Mouse (Mus musculus) stomach, embryonic 15.5 days (tissue): ENCODE data around the gene Evi5. TPM values are rescaled to one million over a fixed set of nuclear protein-coding genes. Genes with fewer than 3 reads are reported as not detected.
"Not testable (repeated sequence)": the region's sequence is repeated elsewhere in the genome, so short reads cannot be mapped to it uniquely, and the experiment has no call there.

ENCODE experiments used
- ATAC-seq: fragments of 200-750 bp; cut with Nextera tagmentation; 2 replicates; pipeline ENCODE4 v1.8.0; 2017; ENCODE audit warnings: low read depth, moderate number of reproducible peaks, moderate TSS enrichment; ENCODE audit not compliant: insufficient read depth, low FRiP score
- H3K27ac ChIP-seq: fragments of 300-500 bp; sonication (generic); 2 replicates; pipeline ENCODE4 v1.5.1; 2015; ENCODE audit warnings: mild to moderate bottlenecking, inconsistent platforms
- H3K27me3 ChIP-seq: fragments of 300-500 bp; sonication (generic); replicated peaks from 2 replicates; pipeline ENCODE4 v1.6.1; 2015; ENCODE audit warnings: inconsistent platforms
- H3K36me3 ChIP-seq: fragments of 300-500 bp; sonication (generic); 2 replicates; pipeline ENCODE4 v1.6.1; 2015; ENCODE audit warnings: inconsistent platforms
- H3K4me1 ChIP-seq: fragments of 300-500 bp; sonication (generic); 2 replicates; pipeline ENCODE4 v1.6.1; 2015; ENCODE audit warnings: inconsistent platforms
- H3K4me2 ChIP-seq: fragments of 300-500 bp; sonication (generic); 2 replicates; pipeline ENCODE4 v1.6.1; 2015; ENCODE audit warnings: mild to moderate bottlenecking, inconsistent platforms
- H3K4me3 ChIP-seq: fragments of 300-500 bp; sonication (generic); replicated peaks from 2 replicates; pipeline ENCODE4 v1.5.1; 2015; ENCODE audit warnings: inconsistent platforms
- H3K9ac ChIP-seq: fragments of 300-500 bp; sonication (generic); 2 replicates; pipeline ENCODE4 v1.6.1; 2015; ENCODE audit warnings: inconsistent platforms
- H3K9me3 ChIP-seq: fragments of 300-500 bp; sonication (generic); 2 replicates; pipeline ENCODE4 v1.6.1; 2016; ENCODE audit warnings: inconsistent platforms
- WGBS: fragments of 180-500 bp; shearing (Covaris S2); methylation state at CpG from one replicate; pipeline ENCODE4 v1.1.7; 2015; 5-methylcytosine and 5-hydroxymethylcytosine counted together
- polyA plus RNA-seq: library from polyadenylated mRNA; unstranded; fragments of >200 nt; fragmentation: Nextera tagmentation; extraction: Ambion mirVana; gene quantifications from 2 replicates; pipeline ENCODE4 v1.2.1, GENCODE M21; 2015

Gene Evi5
- polyA plus RNA-seq, 1 experiment from 2014 or later: 73.0 TPM

GRCm38 (mm10) chr5:107900206-107901013 lies 25.5 kb upstream of the Evi5 start, which contains the start of gene Rpl5:
Rpl5 (plus strand) TSS chr5:107900502.
- 3% methylated on average over 61 of the region's 66 CpGs for WGBS
- Histone ChIP-seq H3K4me2 (peak within 1 kb of the TSS; percentile 52), H3K9ac (peak within 1 kb of the TSS; percentile 97), H3K27ac (peak within 1 kb of the TSS; percentile 79), H3K4me3 (peak within 1 kb of the TSS; percentile 99), H3K9me3 (no peaks in the 10 kb centered on the region), H3K4me1 (no peaks in the 10 kb centered on the region), H3K27me3 (no peaks in the 10 kb centered on the region), H3K36me3 (peaks cover 22% of the 10 kb centered on the region)
- ATAC-seq: peak; percentile 97

GRCm38 (mm10) chr5:107896265-107896664 lies 21.4 kb upstream of the Evi5 start:
- 62% methylated on average over 1 of the region's 1 CpGs for WGBS
- no peak overlapping the region for H3K27ac ChIP-seq
- no peak for ATAC-seq

GRCm38 (mm10) chr5:107894676-107895075 lies 19.8 kb upstream of the Evi5 start:
- ATAC-seq: no peak
- H3K27me3 ChIP-seq: no peaks in the 10 kb centered on the region
- WGBS: 72% methylated on average over 7 of the region's 7 CpGs
- no peak overlapping the region for H3K4me3 ChIP-seq
- H3K36me3 ChIP-seq: no peaks in the 10 kb centered on the region
- H3K27ac ChIP-seq: no peak overlapping the region
- no peaks in the 10 kb centered on the region for H3K9me3 ChIP-seq
- no peak overlapping the region for H3K9ac ChIP-seq
- 0 out of 2 replicates have a peak, but pooled peaks cover 5% of the 10 kb centered on the region for H3K4me1 ChIP-seq
- H3K4me2 ChIP-seq: no peak overlapping the region

More at GRCm38 (mm10) chr5:107896265-107896664, 21.4 kb upstream of the Evi5 start:
- Histone ChIP-seq H3K4me3 (no peak overlapping the region), H3K36me3 (no peaks in the 10 kb centered on the region), H3K27me3 (no peaks in the 10 kb centered on the region), H3K4me2 (no peak overlapping the region), H3K4me1 (no peaks in the 10 kb centered on the region), H3K9ac (no peak overlapping the region), H3K9me3 (no peaks in the 10 kb centered on the region)

GRCm38 (mm10) chr5:107891515-107891914 lies 16.6 kb upstream of the Evi5 start:
- not testable (repeated sequence) for H3K4me1 ChIP-seq, ATAC-seq, H3K27me3 ChIP-seq, H3K36me3 ChIP-seq, H3K9me3 ChIP-seq, H3K4me3 ChIP-seq, H3K27ac ChIP-seq, H3K9ac ChIP-seq, H3K4me2 ChIP-seq
- no CpG with 5 or more reads among the region's 1 CpGs for WGBS

GRCm38 (mm10) chr5:107889994-107890888 lies 15.3 kb upstream of the Evi5 start:
- no peak overlapping the region for H3K4me2 ChIP-seq
- WGBS: 50% methylated on average over 9 of the region's 9 CpGs
- H3K27me3 ChIP-seq: no peaks in the 10 kb centered on the region
- ATAC-seq: no peak; the same call in 1 of the 2 replicates
- H3K9me3 ChIP-seq: no peaks in the 10 kb centered on the region
- H3K36me3 ChIP-seq: no peaks in the 10 kb centered on the region
- no peak overlapping the region for H3K27ac ChIP-seq
- H3K9ac ChIP-seq: no peak overlapping the region
- no peak overlapping the region for H3K4me3 ChIP-seq
- 0 out of 2 replicates have a peak, but pooled peaks cover 5% of the 10 kb centered on the region for H3K4me1 ChIP-seq

GRCm38 (mm10) chr5:107880710-107881109 lies 5.8 kb upstream of the Evi5 start:
- ATAC-seq: no peak; the same call in 1 of the 2 replicates
- no peaks in the 10 kb centered on the region for H3K4me1 ChIP-seq
- H3K27me3 ChIP-seq: no peaks in the 10 kb centered on the region
- H3K4me3 ChIP-seq: no peak overlapping the region
- H3K9ac ChIP-seq: no peak overlapping the region
- no peaks in the 10 kb centered on the region for H3K9me3 ChIP-seq
- H3K4me2 ChIP-seq: no peak overlapping the region
- 63% methylated on average over 5 of the region's 5 CpGs for WGBS
- H3K27ac ChIP-seq: no peak overlapping the region
- H3K36me3 ChIP-seq: no peaks in the 10 kb centered on the region

- no peaks in the 10 kb centered on the region for H3K36me3 ChIP-seq
- 72% methylated on average over 1 of the region's 1 CpGs for WGBS
Measured at GRCm38 (mm10) chr5:107877053-107877452, 2.1 kb upstream of the Evi5 start.

GRCm38 (mm10) chr5:107875261-107875611 lies 329 bp upstream of the Evi5 start:
- no peak overlapping the region for H3K4me2 ChIP-seq
- H3K4me1 ChIP-seq: peaks cover 5% of the 10 kb centered on the region; the same call in 1 of the 2 replicates
- no peak overlapping the region for H3K9ac ChIP-seq
- H3K27ac ChIP-seq: no peak overlapping the region
- no peaks in the 10 kb centered on the region for H3K27me3 ChIP-seq
- H3K36me3 ChIP-seq: no peaks in the 10 kb centered on the region
- H3K9me3 ChIP-seq: no peaks in the 10 kb centered on the region
- ATAC-seq: no peak
- no peak overlapping the region for H3K4me3 ChIP-seq

More at GRCm38 (mm10) chr5:107877053-107877452, 2.1 kb upstream of the Evi5 start:
- Histone ChIP-seq H3K9ac (no peak overlapping the region), H3K4me1 (peaks cover 5% of the 10 kb centered on the region; the same call in 1 of the 2 replicates), H3K4me3 (no peak overlapping the region), H3K4me2 (no peak overlapping the region), H3K9me3 (no peaks in the 10 kb centered on the region), H3K27me3 (no peaks in the 10 kb centered on the region), H3K27ac (no peak overlapping the region)
- no peak for ATAC-seq

- 36% methylated on average over 7 of the region's 7 CpGs for WGBS
- Histone ChIP-seq H3K27me3 (no peaks in the 10 kb centered on the region), H3K36me3 (no peaks in the 10 kb centered on the region), H3K9me3 (no peaks in the 10 kb centered on the region), H3K4me3 (peak overlapping the region; percentile 8; the same call in 1 of the 2 replicates), H3K9ac (no peak overlapping the region), H3K4me1 (peaks cover 5% of the 10 kb centered on the region; the same call in 1 of the 2 replicates), H3K4me2 (no peak overlapping the region), H3K27ac (peak overlapping the region; percentile 63)
- peak; percentile 11; the same call in 1 of the 2 replicates for ATAC-seq
Measured at GRCm38 (mm10) chr5:107873886-107874302, 1.0 kb downstream of the Evi5 start.

- ATAC-seq: no peak
- H3K27me3 ChIP-seq: no peaks in the 10 kb centered on the region
- H3K36me3 ChIP-seq: no peaks in the 10 kb centered on the region
- H3K9ac ChIP-seq: no peak overlapping the region
- H3K9me3 ChIP-seq: no peaks in the 10 kb centered on the region
- WGBS: 86% methylated on average over 6 of the region's 6 CpGs
- peak overlapping the region; percentile 63; the same call in 1 of the 2 replicates for H3K27ac ChIP-seq
- no peak overlapping the region for H3K4me2 ChIP-seq
- H3K4me3 ChIP-seq: 0 out of 2 replicates have a peak overlapping the region, but pooled peaks have one; percentile 8
- peaks cover 5% of the 10 kb centered on the region; the same call in 1 of the 2 replicates for H3K4me1 ChIP-seq
Measured at GRCm38 (mm10) chr5:107873330-107873729, 1.6 kb downstream of the Evi5 start.

- whole genome bisulfite sequencing: 42% methylated on average over 2 of the region's 2 CpGs
- Histone ChIP-seq H3K27me3 (no peaks in the 10 kb centered on the region), H3K36me3 (no peaks in the 10 kb centered on the region), H3K4me2 (no peak overlapping the region), H3K9me3 (no peaks in the 10 kb centered on the region), H3K4me3 (no peak overlapping the region), H3K4me1 (peaks cover 19% of the 10 kb centered on the region), H3K27ac (no peak overlapping the region), H3K9ac (no peak overlapping the region)
- ATAC-seq: no peak
Measured at GRCm38 (mm10) chr5:107869701-107870100, 5.2 kb downstream of the Evi5 start.
